Mouse (Mus musculus) frontal cortex, adult 2 months (tissue): Measurements from ENCODE around the gene Daam2. TPM values are rescaled to one million over a fixed set of nuclear protein-coding genes. Genes with fewer than 3 reads are reported as not detected.

Experiments
- DNase-seq, 2 experiments: peaks; one replicate each; pipeline ENCODE4 v3.0.0; 2022; ENCODE audit warnings: low spot score in 1 of 2; ENCODE audit errors: extremely low spot score in 1 of 2
- polyA plus RNA-seq: library from polyadenylated mRNA; depleted of rRNA; stranded (reverse); fragments of >200 nt; gene quantifications from 2 replicates; pipeline ENCODE4 v1.2.3, GENCODE M21; 2012

Gene Daam2
- polyA plus RNA-seq, 1 experiment = 34.5 TPM

DNA sequence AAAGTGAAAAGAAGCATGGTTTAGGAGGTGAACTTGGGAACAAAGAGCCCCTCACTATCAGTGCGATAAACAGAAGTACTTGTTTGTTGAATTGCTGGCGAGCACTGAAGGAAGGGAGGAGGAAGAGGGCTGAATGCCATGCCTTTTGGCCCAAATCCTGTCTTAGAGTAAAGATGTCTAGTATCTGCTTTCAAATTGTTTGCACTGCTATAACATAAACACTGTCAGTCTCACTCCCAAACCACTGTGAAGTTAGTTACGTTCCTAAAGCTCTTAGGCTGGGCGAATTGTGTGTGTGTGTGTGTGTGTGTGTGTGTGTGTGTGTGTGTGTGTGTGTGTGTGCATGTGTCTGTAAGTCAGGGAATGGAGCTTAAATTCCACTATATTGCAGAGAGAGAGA, 28.6 kb downstream of the Daam2 start:
- DNase-seq = no peak

DNA sequence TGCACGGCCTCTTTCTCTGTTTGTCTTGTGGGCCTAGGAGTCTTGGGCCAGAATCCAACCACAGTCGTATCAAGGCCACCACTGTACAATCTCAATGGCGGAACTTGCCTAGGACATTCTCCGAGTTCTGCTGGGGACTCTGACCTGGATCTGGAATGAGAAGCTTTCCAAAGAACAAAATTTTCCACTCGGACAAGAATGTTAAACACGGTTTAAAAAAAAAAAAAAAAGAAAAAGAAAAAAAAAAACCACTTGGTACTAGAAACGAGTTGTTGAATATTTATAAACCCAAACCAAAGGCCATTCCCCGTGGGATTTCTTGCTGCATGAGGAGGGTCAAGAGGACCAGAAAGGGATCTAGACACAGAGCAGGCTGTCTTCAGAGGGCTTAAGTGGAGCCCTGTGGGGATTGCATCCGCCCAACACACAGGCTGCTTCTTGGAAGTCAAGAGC, 29.9 kb downstream of the Daam2 start:
- no peak for DNase-seq

DNA sequence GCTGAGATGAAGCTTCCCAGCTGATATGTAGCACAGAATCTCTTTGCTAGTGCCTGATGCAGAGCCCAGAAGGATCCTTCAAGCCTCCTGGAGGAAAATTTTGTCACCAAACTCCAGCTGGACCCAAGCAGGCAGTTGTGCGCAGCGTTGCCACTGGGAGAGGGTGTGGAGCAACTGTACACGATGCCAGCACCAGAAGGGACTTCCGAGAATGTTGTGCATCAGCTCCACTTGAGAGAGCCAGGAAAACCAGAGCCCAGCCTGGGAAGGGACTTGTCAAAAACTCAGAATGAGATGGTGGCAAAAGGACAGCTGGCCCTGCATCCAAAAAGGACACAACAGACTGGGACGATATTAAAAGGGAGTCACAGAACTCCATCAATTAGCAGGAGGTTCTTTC, 32.5 kb downstream of the Daam2 start:
- DNase-seq = no peak

DNA sequence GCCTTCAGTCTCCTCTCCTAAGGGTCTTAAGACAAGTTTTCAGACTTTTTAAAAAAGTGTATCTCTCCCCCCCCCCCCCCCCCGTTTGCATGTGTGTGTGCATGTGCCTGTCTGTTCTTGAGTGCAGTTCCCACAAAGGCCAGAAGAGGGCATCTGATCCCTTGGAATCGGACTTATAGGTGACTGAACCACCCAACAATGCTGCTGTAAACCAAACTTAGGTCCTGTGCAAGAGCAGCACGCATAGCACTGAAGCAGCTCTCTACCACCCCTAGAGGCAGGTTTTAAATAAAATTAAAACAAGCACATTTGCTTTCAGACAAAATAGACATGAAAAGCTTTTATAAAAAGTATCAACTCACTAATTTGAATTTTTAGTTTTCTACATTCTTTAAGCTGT, 33.9 kb downstream of the Daam2 start:
- DNase-seq = peak in 1 of 2 experiments; percentile 66

DNA sequence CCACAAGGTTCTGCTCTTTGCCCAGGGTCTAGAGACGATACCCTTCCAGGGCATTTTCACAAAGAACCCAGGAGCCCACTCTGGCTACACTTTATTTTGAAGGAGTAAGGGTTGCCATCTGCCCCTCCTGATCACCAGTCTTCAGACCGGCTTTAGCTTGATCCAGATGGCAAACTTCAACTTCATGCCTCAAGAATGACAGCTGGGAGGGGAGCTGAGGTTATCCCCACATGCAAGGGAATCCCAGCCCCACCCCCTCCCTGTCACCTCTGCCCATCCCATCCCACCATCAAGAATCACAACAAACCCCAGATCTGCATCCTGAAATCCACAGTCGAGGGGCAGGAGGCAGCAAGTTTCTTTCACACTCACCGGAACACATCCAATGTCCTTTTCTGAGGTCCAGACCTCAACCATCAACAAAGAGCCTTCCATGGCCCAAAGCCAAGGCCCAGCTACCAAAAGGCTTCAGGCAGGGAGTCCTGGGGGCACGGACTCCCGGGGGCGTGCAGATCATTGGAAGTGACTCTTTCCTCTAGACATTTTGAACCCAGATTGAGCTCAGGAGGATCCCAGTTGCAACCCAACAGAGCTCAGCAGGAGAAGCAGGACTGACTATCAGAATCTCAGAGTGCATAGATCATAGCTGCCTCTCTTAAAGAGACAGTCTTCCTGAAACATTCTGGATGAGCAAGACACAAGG, 35.5 kb downstream of the Daam2 start:
- DNase-seq = no peak

DNA sequence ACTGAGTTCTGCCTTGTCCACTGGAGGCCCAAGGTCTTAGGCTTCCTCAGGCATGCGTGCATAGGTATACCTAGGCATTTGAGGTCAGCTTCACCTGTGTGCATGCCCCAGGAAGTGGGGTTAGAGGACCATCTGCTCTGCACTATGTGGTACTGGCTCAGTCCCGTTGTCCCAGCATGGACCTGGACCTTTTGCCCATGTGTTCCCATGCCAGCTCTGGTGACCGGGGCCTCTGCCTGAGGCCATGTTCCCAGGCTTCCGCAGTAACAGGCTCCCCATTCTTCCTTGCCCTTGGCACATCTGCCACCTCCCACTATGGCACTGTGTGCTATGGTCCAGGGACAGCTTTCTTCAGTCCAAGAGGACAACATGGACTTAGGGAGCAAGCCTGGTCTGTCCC, 36.1 kb downstream of the Daam2 start:
- no peak for DNase-seq

DNA sequence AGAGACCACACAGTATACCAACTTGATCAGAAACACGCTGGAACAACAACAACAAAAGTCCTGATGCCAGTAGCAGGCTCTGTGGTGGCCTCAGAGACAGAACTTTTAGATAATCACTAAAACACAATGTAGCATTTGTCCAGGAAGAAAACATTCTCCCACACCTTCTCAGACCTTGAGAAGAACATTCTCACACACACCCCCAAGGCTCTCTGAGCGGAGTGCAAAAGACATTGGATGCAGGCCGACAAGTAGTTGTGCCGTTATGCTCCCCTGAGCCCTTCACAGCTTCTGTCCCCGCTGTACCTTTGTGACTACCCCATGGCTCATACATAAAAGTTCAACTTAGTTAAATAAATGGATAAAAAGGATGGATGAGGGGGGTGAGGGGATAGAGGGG, 37.6 kb downstream of the Daam2 start:
- DNase-seq = no peak

DNA sequence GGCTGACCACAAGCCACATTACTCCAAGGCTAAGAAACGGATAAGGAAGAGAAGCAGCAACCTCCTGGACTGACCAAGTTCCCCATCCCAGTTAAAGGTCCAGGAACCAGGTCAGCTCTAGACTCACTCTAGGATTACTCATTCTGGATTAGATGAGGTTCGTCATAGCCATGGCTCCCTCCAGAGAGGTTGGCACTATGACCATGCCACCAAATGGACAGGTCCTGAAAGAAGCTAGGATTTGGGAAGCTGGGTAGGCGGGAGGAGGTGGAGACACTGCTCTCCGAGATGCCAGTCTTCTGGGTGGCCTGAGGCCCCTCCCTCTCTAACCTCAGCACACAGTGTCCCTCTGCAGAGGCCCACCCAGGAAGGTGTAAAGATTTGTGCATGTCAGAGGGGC, 38.2 kb downstream of the Daam2 start:
- no peak for DNase-seq

DNA sequence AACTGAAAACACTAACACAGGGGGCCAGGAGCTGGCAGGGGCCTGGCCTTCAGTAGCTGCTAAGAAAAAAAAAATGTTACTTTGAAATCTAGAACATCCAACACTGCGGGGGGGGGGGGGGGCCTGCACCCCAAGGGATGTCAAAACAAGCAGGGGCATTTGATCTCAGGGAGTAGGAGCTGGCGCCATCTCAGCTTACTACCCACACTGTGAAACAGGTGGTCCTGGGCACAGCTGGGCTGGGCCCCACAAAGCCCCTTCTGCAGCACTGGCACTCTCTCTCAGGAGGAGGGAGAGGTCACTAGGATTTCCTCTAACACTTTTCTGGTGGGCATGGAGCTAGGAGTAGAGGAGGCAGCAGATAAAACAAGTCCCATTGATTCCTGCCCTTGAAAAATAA, 39.6 kb downstream of the Daam2 start:
- DNase-seq = no peak

DNA sequence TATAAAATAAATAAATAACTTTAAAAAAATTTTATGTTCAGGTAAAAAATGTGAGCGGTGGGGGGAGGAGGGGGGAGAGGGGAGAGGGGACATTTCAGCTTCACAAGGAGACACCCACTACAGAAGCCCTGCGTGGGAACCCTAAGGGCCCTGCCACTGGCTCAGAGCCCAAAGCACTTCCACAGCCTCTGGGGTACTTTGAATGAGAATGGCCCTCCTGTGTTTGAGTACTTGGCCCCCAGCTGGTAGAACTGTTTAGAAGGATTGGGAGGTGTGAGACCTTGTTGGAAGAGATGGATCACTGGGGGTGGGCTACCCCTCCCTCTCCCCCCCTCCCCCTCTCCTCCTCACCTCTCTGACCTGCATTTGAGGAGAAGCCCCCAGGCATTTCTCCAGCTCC, 41.7 kb downstream of the Daam2 start:
- no peak for DNase-seq

DNA sequence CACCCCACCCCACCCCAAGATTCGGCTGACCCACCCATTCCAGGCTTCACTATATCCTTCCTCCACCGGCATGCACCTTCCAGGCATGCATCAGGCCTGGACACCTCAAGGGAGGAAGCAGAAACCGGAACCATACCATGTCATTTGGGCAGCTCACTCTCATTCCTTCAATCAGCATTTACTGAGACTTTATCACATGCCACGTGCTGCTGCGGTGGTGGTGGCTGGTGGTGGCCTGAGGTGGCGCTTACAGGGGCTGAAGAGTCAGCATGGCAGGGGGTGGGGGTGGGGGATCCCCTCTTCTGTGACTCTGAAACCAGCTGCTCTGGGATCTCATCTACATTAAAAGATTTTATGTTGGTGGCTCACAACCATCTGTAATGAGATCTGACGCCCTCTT, 42.1 kb downstream of the Daam2 start:
- DNase-seq = no peak

DNA sequence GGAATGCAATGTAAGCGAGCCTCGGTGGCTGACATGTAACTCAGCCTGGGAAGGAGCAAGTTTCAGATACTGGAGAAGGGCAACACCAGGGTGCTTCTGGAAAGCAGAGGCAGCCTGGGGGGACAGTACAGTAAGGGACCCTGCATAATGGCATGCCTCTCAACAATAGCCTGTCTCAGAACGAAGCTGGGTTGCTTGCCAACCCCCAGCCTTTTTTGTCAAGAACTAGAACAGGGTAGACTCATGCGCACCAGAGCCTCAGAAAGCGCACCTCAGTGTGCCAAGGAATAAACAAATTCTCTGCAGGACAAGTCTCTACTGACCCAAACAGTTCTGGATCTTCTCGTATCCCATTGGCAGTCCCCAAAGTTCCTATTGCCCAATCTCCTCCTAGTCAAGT, 43.5 kb downstream of the Daam2 start:
- DNase-seq = no peak

DNA sequence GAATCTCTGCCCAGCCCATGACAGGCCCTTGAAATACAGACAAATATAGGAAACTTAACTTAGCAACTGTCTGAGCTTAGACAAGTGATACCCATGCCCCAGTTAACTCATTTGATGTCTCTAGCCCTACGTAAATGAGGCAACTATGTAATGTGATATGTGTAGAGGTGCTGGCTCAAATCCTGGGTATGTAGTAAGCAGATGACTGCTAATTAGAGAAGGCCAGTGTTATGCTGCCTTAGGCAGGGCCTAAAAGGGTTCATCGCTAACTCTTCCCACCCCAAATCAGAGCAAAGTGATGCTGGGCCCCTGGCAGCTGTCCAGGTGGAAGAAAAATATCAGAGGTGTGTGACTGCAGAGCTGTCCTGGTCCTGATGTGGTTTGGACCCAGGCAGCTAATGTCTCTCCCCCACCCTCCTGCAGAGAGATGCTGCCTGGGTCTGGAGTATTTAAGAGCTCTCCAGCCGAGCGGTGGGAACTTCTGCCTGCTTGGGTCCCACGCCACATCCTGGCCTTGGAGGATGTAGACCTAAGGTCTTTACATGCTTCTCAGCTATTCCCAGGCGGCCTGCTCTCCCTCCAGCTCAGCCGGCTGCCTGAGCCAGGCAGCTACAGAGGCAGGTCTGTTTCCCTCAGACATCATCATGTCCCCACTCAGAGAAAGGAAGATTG, 44.4 kb downstream of the Daam2 start:
- no peak for DNase-seq

DNA sequence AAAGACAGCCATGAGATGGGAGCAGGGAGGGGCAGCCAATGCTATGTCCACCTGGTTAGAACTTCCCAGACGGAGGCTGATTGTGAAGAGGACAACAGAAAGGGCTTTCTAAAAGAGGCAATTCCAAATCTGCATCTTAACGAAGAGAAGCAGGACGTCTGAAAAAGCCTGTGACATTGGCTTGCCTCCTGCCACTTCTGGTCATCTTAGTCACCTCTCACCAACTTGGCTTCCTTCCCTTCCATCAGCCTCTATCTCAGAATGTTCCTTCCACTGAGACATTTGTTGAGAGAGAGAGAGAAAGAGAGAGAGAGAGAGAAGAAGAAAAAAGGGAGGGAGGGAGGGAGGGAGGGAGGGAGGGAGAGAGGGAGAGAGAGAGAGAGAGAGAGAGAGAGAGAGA, 47.1 kb downstream of the Daam2 start:
- no peak for DNase-seq

DNA sequence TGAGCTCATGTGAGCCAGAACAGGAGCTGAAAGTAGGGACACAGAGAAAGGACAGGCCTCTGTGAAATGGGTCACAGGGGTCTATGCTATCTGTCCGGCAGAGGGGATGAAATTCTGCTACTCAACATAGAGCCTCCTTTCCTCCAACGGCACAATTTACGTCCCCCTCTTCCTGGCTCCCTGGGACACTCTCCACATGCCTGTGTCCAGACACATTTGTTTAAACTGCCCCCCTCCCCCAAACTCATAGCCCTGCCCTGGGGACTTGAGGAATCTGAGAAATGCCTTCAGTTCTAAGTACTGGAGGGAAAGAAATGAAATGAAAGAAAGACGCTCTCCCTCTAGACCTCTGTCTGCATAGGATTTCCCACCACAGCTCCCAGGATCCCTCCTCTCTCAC, 48.5 kb downstream of the Daam2 start:
- DNase-seq = no peak

DNA sequence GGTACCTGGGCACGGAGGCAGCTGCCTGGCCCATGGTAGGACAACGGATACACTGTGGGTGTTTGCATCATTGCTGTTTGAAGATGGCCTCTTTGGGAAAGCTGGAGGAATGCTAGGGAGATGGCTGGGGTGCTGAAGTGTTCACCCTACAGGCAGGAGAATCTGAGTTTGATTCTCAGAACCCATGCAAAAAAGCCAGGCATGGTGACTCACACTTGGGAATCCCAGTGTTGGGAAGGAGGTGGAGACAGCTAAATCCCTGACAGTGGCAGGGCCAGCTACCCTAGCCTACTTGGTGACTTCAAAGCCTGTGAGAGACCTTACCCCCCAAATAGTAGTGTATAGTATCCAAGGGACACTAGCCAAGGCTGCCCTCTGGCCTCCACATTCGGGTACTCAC, 49.0 kb downstream of the Daam2 start:
- DNase-seq = peak in 1 of 2 experiments; percentile 35

DNA sequence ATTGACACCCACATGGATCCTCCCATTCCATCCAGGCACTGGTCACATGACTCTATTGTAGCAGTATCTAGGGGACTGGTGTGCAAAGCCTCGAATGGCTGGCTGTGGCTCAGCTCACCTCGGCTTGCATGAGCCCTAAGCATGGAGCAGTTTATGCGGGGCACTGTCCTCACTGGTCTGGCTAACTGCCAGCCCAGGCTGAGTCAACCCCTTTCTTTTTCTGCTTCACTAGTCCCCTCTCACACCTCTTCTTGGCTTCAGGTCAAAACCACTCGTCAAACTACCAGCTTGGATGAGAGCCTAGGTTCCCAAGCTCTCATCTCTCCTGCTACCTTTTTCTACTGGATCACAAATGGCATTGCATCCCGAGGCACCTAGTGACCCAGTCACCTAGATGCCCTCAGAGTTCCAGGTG, 51.5 kb downstream of the Daam2 start:
- no peak for DNase-seq

DNA sequence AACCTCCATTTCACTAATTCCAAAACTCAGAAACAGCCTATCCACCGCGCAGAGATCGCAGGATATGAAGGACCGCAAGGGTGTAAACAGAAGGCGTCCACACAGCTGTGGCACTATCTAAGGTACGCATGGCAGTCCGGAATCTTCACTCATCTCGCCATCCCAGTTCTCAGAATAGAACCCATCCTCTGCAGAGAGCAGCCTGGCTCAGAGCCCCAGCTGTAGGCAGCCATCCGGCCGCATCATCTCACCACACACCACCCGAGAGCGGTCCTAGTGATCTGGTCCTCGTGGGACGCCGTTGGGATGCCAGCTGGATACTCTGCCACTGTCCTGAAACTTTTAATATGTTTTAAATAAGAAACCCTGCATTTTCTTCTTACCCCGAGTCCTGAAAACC, 54.7 kb downstream of the Daam2 start:
- peak in 1 of 2 experiments; percentile 51 for DNase-seq

DNA sequence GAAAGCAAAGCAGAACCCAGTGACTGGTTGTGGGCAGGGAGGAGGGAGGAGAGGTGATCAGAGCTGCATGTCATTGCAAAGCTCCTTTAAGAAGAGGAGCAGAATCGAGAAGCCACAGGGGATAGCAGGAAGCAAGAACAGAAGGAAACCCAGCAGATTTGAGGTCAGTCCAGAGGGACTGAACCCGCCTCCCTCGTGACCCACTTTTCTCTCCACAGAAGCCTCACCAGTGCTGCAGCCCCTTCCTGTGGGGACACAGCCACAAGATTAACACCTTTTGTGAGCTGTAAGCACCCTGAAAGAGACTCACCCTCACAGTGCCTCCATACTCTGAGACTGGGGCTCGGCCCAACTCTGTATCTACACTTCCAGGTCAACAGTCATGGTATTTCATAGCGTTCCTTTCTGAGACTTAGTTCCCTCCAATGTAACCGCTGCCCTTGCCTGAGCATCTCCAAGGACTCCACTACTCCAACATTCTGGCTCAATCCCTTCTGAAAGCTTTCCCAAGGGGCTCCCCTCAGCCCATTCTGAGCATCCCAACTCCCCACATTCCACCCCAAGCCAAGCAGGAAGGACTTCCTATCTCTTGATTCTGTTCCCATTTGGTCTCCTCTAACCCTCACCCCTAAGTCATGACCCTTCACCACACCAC, 60.8 kb downstream of the Daam2 start:
- DNase-seq = peak in 1 of 2 experiments; percentile 30

DNA sequence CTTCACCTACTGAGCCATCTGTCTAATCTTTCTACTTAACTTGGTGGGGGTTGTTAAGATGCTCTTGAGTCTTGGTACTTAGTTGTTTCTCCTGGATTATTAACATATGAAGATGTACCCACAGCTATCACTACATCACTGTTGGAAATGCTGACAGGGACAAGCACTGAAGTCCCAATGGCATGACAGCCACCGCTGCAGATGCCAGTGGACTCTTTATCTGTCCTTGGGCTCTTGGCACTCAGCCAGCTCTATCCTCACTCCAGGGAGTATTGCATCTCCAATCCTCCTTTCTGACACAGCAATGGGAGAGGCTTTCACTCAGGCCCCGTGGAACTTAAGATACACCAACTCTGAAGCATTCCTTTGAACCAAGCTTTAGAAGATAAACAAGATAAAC, 63.9 kb downstream of the Daam2 start:
- no peak for DNase-seq

DNA sequence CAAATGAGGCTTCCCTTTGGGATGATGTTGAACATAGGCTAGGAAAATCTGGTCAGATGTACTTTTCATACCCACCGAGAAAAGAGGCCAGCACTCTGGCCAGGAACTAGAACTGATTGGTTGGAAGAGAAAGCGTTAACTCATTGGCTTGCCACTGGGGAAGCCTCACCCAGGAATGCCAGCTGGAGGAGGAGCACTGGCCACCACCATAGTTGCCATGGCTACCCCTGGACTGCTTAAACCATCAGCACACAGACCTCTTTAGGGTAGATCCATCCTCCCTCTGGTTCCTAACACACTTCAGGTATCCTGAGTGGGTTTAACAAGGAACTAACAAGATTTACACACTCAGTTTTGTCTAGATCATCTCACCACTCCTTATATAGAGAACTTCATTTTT, 64.5 kb downstream of the Daam2 start:
- DNase-seq = peak in 1 of 2 experiments; percentile 12

DNA sequence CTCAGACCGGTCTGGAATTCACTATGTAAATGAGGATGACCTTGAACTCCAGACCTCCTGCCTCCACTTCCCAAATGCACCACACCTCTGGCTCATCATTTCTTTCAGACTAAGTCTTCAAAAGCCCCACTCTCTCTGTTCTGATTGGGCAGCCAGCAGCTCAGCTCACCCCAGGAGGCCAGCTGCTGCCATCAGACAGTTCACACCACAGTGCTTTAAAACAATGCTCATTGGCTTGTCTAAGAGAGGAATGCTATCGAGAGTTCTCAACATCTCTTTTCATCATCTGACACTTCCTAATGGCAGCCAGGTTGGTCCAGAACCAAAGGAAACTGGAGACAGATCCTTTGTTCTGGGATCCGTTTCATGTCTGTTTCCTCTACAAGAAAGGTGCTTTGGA, 66.0 kb downstream of the Daam2 start:
- DNase-seq = no peak
